Mouse (Mus musculus) monocyte, adult 59 days (primary cell): ENCODE measurements around the gene Tkt. TPM values are rescaled to one million over a fixed set of nuclear protein-coding genes. Genes with fewer than 3 reads are reported as not detected.

Source experiments
- total RNA-seq, 2 experiments: library from RNA; stranded (reverse); gene quantifications; one replicate each; pipeline ENCODE4 v1.2.4; 2023

The Tkt gene
- 100 to 1,000 TPM; 577 to 593 TPM for total RNA-seq

GRCm38 (mm10) chr14:30548131-30548720 lies at the start of gene Tkt:
Gene Tkt (plus strand): TSS chr14:30548359.

Other genes starting within 250 kb of the Tkt start
- 10 to 100 TPM; 32.8 to 37.1 TPM for gene Dcp1a, start 68.8 kb upstream of the Tkt start, total RNA-seq
- 10 to 100 TPM in 1 of 2 experiments, 1 to 10 TPM in 1; 8.6 to 11.8 TPM for gene Cacna1d, start 56.9 kb upstream of the Tkt start, total RNA-seq
- gene Prkcd, start 77.9 kb downstream of the Tkt start, total RNA-seq, result 1,000 to 10,000 TPM; 1,406 to 1,498 TPM
- 10 to 100 TPM; 13.3 to 14.1 TPM for gene Rft1, start 106.0 kb downstream of the Tkt start, total RNA-seq
- gene Sfmbt1, start 166.5 kb downstream of the Tkt start, total RNA-seq, result 10 to 100 TPM; 10.6 to 11.7 TPM